ENCODE assay signal across 16 mouse cellular contexts in the genomic region with DNA sequence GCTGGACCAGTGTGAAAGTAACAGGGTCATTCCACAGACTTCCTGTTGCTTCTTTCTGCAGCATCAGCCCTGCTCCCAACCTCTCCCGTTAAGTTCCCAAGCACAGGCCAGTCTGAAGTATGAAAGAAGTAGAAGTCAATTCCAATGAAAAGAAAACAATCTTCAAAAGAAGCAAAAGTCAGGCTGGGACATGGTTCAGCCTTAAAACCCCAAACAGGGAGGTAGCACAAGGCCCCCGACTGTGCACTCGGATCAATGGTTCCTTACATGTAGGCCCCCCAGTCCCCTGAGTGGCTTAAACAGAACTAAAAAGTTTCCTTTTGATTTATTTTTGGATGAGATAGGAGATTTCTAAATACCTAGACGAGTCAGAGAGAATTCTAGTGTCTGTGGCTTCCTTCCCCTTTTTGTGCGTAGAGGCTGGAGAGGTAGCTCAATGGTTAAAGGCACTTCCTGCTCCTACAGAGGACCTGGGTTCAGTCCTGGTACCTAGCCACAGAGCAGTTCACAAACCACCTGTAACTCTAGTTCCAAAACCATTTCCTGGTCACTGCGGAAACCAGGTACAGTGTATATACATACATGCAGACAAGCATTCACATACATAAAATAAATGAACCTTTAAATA.
DNase-seq lines count a peak whose midpoint lies in the region; ATAC-seq and TF ChIP-seq lines count a peak whose summit lies in the region.
"Had no signal": no experiment of that assay in that cellular context is flagged by ENCODE, and none has a peak within 500 bp of the region (broad histone marks: within the 10 kb centered on the region; RNA-seq: fewer than 3 reads in every experiment).

No protein-coding gene starts in this region.

- DNase-seq in adrenal gland, adult 2 months: peak; percentile 6
- DNase-seq in adrenal gland, adult 18-20 months (ENCODE audit: low spot score in 2 of 2): no peak
- peak; percentile 76 for DNase-seq in midbrain, embryonic 11.5 days (ENCODE audit: low spot score, missing footprints)
- DNase-seq in forebrain, embryonic 11.5 days (ENCODE audit: low spot score): no peak
- DNase-seq in cerebellum, adult 2 months: no peak
- DNase-seq: cerebellum, adult 9-10 months had no signal

- TF ChIP-seq POLR2A in cerebellum, adult 2 months (IDR thresholded peaks at IDR 0.05; ENCODE audit: borderline replicate concordance, insufficient read depth, low read length): no peak

- no peak overlapping the region for H3K9ac ChIP-seq in midbrain, embryonic 11.5 days (ENCODE audit: low read length)
- no peak overlapping the region for H3K9ac ChIP-seq in midbrain, embryonic 15.5 days
- H3K9ac ChIP-seq in forebrain, embryonic 11.5 days (ENCODE audit: low read length): no peak overlapping the region
- H3K9ac ChIP-seq: embryonic facial prominence, embryonic 13.5 days; embryonic facial prominence, embryonic 15.5 days; forebrain, embryonic 13.5 days; forebrain, embryonic 15.5 days; forebrain, postnatal 0 days had no signal

- H3K27ac ChIP-seq in midbrain, embryonic 11.5 days (ENCODE audit: low read depth, low read length): no peak overlapping the region
- H3K27ac ChIP-seq in midbrain, embryonic 15.5 days: no peak overlapping the region
- no peak overlapping the region for H3K27ac ChIP-seq in forebrain, embryonic 11.5 days (ENCODE audit: low read depth, low read length)
- H3K27ac ChIP-seq in cerebellum, adult 2 months (ENCODE audit: insufficient read depth, low read length): no peak overlapping the region
- H3K27ac ChIP-seq: embryonic facial prominence, embryonic 13.5 days; embryonic facial prominence, embryonic 15.5 days; forebrain, embryonic 10.5 days; forebrain, embryonic 13.5 days; forebrain, embryonic 15.5 days had no signal

- no peak for ATAC-seq in midbrain, embryonic 11.5 days (ENCODE audit: low FRiP score)
- no peak for ATAC-seq in midbrain, embryonic 15.5 days (replicated peaks)
- peak; percentile 79 for ATAC-seq in granulocyte monocyte progenitor cell, adult 5-6 weeks (replicated peaks; ENCODE audit: poor library complexity, severe bottlenecking)
- peak; percentile 71 for ATAC-seq in megakaryocyte progenitor cell, adult 5-6 weeks (replicated peaks; ENCODE audit: poor library complexity)
- ATAC-seq in forebrain, embryonic 11.5 days (replicated peaks; ENCODE audit: low FRiP score): no peak
- ATAC-seq: forebrain, embryonic 13.5 days; forebrain, embryonic 15.5 days; forebrain, postnatal 0 days had no signal

- H3K4me2 ChIP-seq in midbrain, embryonic 11.5 days: no peak overlapping the region
- no peak overlapping the region for H3K4me2 ChIP-seq in midbrain, embryonic 15.5 days
- no peak overlapping the region for H3K4me2 ChIP-seq in forebrain, embryonic 11.5 days (ENCODE audit: low read depth, low read length, severe bottlenecking)
- H3K4me2 ChIP-seq: embryonic facial prominence, embryonic 13.5 days; embryonic facial prominence, embryonic 15.5 days; forebrain, embryonic 13.5 days; forebrain, embryonic 15.5 days had no signal

- no peak for TF ChIP-seq CTCF in cerebellum, adult 2 months (IDR thresholded peaks at IDR 0.05; ENCODE audit: borderline replicate concordance, insufficient read depth, low read depth, low read length)

- no peaks in the 10 kb centered on the region for H3K9me3 ChIP-seq in midbrain, embryonic 11.5 days (ENCODE audit: control insufficient read depth, low read length)
- H3K9me3 ChIP-seq in midbrain, embryonic 15.5 days: no peaks in the 10 kb centered on the region
- H3K9me3 ChIP-seq in forebrain, embryonic 11.5 days (ENCODE audit: control insufficient read depth, low read length): no peaks in the 10 kb centered on the region
- H3K9me3 ChIP-seq: embryonic facial prominence, embryonic 13.5 days; embryonic facial prominence, embryonic 15.5 days; forebrain, embryonic 10.5 days; forebrain, embryonic 13.5 days; forebrain, embryonic 15.5 days had no signal

- WGBS in midbrain, embryonic 11.5 days: 76% methylated on average over 6 of the region's 6 CpGs
- 76% methylated on average over 6 of the region's 6 CpGs for WGBS in midbrain, embryonic 15.5 days
- 82% methylated on average over 6 of the region's 6 CpGs for WGBS in forebrain, embryonic 11.5 days
- WGBS in cerebellum, adult 2 months: 89% methylated on average over 6 of the region's 6 CpGs

- no peaks in the 10 kb centered on the region for H3K27me3 ChIP-seq in midbrain, embryonic 11.5 days (ENCODE audit: control insufficient read depth, insufficient read depth, low read length)
- no peaks in the 10 kb centered on the region for H3K27me3 ChIP-seq in midbrain, embryonic 15.5 days (replicated peaks)
- H3K27me3 ChIP-seq in forebrain, embryonic 11.5 days (ENCODE audit: control insufficient read depth, insufficient read depth, low read length): no peaks in the 10 kb centered on the region
- H3K27me3 ChIP-seq in cerebellum, adult 2 months (ENCODE audit: control insufficient read depth, insufficient read depth, low read length): no peaks in the 10 kb centered on the region
- H3K27me3 ChIP-seq: embryonic facial prominence, embryonic 13.5 days; embryonic facial prominence, embryonic 15.5 days; forebrain, embryonic 13.5 days; forebrain, embryonic 15.5 days had no signal

- H3K4me3 ChIP-seq in midbrain, embryonic 11.5 days (ENCODE audit: low read depth, low read length): no peak overlapping the region
- no peak overlapping the region for H3K4me3 ChIP-seq in midbrain, embryonic 15.5 days
- H3K4me3 ChIP-seq in forebrain, embryonic 11.5 days (ENCODE audit: low read depth, low read length): no peak overlapping the region
- no peak overlapping the region for H3K4me3 ChIP-seq in cerebellum, adult 2 months (replicated peaks; ENCODE audit: insufficient read depth, low read depth, low read length)
- H3K4me3 ChIP-seq: embryonic facial prominence, embryonic 13.5 days; embryonic facial prominence, embryonic 15.5 days; erythroblast, embryonic 14.5 days; forebrain, embryonic 10.5 days; forebrain, embryonic 13.5 days; forebrain, embryonic 15.5 days had no signal

- H3K36me3 ChIP-seq in midbrain, embryonic 11.5 days (ENCODE audit: control insufficient read depth, insufficient read depth, low read length): no peaks in the 10 kb centered on the region
- no peaks in the 10 kb centered on the region for H3K36me3 ChIP-seq in midbrain, embryonic 15.5 days (replicated peaks)
- H3K36me3 ChIP-seq in forebrain, embryonic 11.5 days (ENCODE audit: control insufficient read depth, insufficient read depth, low read length): no peaks in the 10 kb centered on the region
- H3K36me3 ChIP-seq: embryonic facial prominence, embryonic 13.5 days; embryonic facial prominence, embryonic 15.5 days; forebrain, embryonic 10.5 days; forebrain, embryonic 15.5 days had no signal

- peaks cover 10% of the 10 kb centered on the region; the same call in 1 of the 2 replicates for H3K4me1 ChIP-seq in midbrain, embryonic 11.5 days (ENCODE audit: control insufficient read depth, insufficient read depth, low read length)
- H3K4me1 ChIP-seq in midbrain, embryonic 15.5 days: peaks cover 25% of the 10 kb centered on the region
- H3K4me1 ChIP-seq in forebrain, embryonic 11.5 days (replicated peaks; ENCODE audit: control insufficient read depth, insufficient read depth, low read length): peaks cover 2% of the 10 kb centered on the region; the same call in 1 of the 2 replicates
- H3K4me1 ChIP-seq in cerebellum, adult 2 months (ENCODE audit: control insufficient read depth, insufficient read depth, low read length): no peaks in the 10 kb centered on the region
- H3K4me1 ChIP-seq: embryonic facial prominence, embryonic 13.5 days; embryonic facial prominence, embryonic 15.5 days had no signal

Comparison
In these comparisons a context has a peak if more than half of its experiments do, and no peak if none do; other contexts are left out.
1. DNase-seq: peak in adrenal gland, adult 2 months (single experiment) and midbrain, embryonic 11.5 days (single experiment); none in adrenal gland, adult 18-20 months (0 of 2), forebrain, embryonic 11.5 days (single experiment) and cerebellum, adult 2 months (0 of 2).
2. ATAC-seq: peak in granulocyte monocyte progenitor cell, adult 5-6 weeks (single experiment) and megakaryocyte progenitor cell, adult 5-6 weeks (single experiment); none in midbrain, embryonic 11.5 days (single experiment), midbrain, embryonic 15.5 days (single experiment) and forebrain, embryonic 11.5 days (single experiment).